Mouse (Mus musculus) retina, postnatal 1 day (tissue): ENCODE data around the gene Egln3.

Experiments
- DNase-seq: peaks from one replicate; pipeline ENCODE4 v3.0.0-alpha.2; 2012

Gene Egln3

DNA sequence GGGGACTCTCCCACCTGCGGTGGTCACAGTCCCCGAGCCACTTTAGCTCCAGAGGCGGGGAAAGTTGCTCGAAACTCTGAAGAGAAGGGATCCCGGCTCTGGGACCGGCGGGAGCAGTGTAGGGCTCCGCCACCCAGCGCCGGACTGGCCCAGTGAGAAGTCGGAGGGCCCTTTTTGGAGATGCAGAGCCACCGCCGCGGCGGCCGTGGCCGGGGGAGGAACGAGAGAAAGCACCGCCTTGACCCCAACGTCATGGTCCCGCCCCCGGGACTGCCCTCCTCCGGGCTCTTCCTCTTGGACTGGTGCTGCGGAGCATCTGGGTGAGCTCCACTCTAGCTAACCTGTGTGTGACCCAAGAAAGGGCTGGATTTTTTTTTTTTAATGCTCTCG, at the start of gene Egln3:
Gene Egln3, minus strand, starts transcription at position 205 of the 390 bp plus-strand sequence.
- peak; percentile 87 for DNase-seq

DNA sequence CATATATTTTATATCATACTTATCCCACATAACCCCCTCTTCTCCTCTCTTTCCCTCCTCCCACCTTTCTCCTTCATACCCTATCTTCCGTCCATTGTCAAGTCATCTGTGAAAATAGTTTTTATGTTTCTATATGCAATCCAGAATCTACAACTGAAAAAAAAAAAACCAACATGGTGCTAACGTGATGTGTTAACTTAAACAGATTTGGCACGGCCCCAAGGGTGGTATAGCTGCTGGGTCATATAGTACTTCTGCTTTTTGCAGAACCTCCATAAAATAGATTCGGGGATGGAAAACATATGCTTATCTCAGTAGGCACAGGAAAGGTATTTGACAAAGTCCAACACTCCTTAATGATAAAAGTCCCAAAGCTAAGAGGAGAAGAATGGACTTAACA, 49.8 kb upstream of the Egln3 start:
- no peak for DNase-seq

- no peak for DNase-seq
These were observed 48.3 kb upstream of the Egln3 start for GRCm38 (mm10) chr12:54251942-54252400.

DNA sequence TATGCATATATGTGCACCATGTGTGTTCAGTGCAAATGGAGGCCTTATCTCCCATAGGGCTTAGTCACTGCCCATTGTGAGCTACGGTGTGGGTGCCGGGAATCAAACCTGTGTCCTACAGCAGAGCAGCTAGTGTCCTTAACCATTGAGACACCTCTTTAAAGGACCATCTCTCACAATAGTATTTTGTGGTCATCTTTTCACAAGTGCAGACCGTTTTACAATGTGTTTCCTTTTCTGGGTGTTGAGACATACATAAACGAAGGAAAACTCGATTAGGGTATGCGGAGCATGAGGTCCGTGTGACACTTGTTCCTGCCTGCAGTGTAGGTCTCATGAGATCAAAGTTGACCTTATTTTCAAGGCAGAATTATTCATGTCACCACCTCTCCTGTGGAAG, 44.2 kb upstream of the Egln3 start:
- DNase-seq, result no peak

DNA sequence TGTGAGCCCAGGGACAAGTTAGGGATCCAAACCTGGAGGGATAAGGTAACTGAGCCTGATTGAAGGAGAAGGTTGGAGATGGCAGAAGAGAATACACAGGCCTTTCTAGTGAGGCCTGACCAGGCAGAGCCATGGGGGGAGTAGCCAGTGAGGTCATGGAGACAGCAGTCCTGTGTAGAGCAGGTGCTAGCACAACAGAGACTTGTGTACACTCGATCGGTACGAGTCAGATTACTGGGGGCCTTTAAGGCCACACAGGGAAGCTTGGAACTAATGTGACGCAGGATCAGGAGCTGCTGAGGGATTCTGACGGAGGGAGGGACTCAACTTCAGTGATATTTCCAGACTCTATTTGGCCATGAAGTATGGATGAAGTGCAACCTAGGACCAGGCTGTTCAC, 39.5 kb upstream of the Egln3 start:
- no peak for DNase-seq

- DNase-seq, result no peak
These were observed 38.3 kb upstream of the Egln3 start for GRCm38 (mm10) chr12:54241976-54242375.

DNA sequence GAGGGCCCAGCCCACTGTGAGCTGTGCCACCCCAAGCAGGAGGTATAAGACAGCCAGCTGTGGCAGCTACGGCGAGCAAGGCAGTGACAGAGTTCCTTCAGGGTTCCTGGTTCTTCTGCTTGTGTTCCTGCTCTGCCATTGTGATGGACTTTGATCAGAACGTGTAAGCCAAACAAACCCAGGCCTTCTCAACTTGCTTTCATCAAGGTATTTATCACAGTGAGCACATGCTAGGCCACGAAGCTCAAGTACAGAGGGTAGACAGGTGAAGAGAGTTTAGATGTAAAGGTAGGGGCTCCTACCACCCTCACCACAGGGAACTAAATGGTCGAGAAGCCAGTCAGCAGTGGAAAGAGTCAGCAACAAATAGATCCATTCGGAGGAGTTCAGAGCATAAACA, 30.1 kb upstream of the Egln3 start:
- no peak for DNase-seq

DNA sequence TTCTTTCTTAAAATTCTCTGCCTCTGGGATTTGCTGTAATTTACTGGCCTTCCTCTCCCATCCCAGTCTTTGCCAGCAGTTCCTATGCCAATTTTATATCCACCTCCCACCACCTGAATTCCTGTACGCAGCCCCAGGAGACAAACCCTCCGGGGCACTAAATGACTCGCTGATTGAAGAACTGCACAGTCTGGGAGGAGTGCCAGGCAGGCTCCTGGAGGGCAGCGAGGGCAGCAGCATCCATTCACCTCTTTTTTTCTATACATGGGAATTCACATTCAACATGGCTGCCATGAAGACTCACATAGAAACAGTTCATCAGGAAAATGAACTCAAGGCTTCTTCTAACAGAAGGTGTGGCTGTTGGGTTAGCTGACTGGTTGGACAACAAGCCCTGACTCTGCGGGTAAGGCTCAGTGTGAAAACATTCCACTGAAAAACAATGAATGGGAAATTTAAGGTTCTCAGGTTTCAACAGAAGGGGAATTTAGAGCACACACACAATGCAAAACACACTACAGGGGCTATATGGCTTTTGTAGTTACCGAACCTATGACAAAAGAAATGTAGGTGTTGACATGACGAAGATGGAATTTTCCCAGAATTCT, 29.4 kb upstream of the Egln3 start:
- no peak for DNase-seq

DNA sequence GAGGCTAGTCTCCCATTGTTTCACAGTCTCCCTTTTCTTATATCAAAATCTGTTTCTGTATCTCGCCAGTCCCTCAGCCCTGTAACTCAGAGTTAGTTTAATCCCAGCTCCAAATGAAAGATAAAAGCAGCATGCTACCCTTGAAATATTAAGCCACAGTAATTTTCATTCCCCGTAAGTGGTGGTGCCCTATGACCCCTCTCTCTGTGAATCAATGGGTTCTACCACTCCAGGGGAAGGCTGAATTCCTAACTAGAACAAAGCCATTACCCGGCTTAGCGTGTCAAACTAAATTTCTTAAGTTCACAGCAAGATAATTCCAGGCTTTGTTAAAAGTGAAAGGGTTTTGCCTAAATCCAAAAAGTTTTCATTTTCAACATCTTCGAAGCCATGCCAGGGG, 28.8 kb upstream of the Egln3 start:
- no peak for DNase-seq

DNA sequence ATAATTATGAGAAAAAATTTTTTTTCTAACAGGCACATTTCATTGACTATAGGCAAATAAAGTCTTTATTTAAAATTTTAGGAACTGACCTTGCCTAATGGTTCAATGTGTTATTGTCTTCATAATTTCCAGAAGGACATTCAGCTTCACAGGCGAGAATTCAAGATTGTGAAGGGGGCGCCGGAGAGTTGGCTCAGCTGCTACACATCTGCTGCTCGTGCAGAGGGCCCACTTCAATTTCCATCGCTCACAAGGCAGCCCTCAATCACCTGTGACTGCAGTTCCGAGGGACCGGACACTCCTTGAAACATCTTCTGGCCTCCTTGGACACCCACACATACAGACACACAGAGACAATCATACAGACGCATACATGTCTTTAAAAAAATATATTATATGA, 23.9 kb upstream of the Egln3 start:
- no peak for DNase-seq

DNA sequence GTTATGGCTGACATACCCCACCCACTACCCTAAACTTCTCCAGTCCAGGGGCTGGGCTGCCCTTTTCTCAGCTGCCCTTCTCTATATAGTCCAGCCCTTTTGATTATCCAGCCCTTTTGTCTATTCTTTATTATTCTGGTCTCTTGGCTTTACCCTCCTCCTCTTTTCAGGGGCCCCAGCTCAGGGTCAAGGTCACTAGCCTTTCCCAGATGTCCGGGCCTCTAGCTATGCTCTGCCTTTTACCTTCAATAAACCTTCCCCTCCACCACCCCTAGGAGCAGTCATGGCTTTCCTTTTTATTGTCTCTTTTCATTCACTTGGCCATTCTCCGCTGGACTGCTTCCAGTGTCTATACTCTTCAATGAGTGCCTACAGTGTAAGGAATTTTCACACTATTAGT, 22.7 kb upstream of the Egln3 start:
- DNase-seq, result no peak

- no peak for DNase-seq
These were observed 21.9 kb upstream of the Egln3 start for GRCm38 (mm10) chr12:54225610-54226009.

GRCm38 (mm10) chr12:54225090-54225489, 21.4 kb upstream of the Egln3 start:
- no peak for DNase-seq

DNA sequence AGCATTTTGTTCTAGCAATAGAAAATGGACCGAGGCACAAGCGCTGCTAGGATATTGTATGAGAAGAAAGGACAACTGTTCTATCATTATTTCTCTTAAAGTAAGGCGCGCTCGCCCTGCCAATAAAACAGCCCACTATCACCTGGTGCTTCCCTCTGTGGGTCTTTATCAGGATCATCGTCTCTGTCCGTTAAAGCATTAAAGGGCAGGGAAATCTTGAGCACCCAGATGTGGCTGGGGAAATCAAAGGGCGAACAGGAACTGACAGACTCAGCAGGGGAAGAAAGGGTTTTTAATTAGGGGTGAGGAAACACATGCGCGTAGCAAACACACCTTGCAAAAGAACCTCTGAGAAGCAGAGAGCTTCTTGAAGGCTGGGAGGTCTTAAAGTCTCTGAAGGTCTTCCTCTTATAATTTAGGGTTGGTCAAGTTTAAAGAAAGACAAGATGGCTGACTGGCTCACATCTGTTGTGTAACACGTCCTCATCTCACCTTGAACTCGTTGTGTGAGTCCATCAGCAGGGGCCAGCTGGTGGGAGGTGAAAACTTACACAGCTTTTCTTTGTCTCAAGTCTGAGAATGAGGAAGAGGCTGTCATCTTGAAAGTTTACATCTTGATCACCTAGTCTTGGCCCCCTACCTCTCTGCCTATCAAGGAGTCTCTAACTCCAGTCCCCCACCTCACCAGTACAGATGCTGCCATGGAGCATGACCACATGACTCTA, 18.5 kb upstream of the Egln3 start:
- DNase-seq, result no peak

GRCm38 (mm10) chr12:54216673-54217072, 13.0 kb upstream of the Egln3 start:
- DNase-seq, result no peak

GRCm38 (mm10) chr12:54214426-54214825, 10.8 kb upstream of the Egln3 start:
- no peak for DNase-seq

- DNase-seq, result no peak
These were observed 10.2 kb upstream of the Egln3 start for GRCm38 (mm10) chr12:54213871-54214270.

- DNase-seq, result no peak
These were observed 9.6 kb upstream of the Egln3 start for GRCm38 (mm10) chr12:54213230-54213629.

DNA sequence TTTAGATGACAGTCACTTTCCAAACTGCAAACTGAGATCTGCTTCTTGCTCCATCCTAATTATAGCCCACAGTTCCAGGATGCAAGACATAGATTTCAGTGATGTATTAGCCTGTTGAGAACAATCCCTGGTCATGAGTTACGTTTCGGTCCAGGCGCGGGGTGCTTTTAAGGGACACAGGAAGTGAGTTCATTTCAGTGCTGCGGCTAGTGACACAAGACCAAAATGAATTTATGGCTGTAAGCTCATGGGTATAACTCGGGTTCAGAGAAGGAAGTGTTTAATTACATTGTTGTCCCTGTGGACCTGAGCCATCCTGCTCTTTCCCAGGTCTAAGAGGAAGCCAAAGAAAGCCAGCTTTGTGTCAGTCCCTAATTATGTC, 5.5 kb upstream of the Egln3 start:
- no peak for DNase-seq

DNA sequence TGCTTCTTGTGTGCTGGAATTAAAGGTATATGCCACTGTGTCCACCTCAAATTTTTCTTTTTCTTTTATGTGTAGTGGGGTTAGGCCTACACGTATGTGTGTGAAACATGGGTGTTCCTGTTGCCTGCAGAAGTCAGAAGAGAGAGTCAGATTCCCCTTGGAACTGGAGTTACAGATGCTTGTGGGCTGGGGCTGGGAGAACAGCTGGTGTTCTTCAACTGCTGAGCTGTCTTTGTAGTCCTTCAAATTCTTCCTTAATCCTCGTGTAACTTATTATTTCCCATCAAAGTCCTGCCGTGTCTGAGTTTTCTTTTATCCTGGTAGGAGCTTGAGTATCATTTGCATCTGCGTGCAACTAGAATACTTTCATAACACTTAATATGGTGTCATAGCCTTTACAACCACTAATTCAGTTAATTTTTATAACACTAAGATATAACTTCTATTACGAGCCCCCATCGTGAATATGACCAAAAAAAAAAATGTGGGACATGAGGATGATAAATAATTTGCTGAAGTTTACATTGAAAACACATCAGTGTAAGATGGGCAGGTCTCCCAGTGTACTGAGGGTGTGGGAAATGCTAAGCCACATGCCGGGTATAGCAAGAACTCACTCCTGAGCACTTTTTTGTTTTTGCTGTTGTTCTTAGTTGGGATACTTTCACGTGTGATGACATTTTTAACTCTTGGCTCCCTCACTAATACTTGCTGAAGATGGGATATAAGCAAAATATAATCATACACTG, 4.9 kb upstream of the Egln3 start:
- DNase-seq, result no peak

DNA sequence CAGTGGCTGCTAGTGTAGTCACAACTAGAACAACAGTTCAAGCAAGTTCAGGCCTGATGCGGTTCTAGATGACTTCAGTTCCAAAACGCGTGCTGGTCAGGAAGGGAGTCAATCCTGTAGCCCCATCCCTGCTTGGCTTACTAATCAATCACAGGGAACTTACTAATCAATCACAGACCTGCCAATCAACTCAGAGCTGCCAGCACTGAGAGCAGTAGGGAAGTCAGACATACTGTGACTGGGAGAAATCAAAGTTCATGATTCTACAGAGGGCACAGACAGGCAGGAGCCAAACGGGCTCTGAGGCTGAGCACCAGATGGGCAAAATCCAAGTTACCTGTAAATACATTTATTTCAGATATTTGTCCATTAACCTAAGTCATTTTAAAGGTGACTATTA, 2.1 kb upstream of the Egln3 start:
- DNase-seq, result no peak

DNA sequence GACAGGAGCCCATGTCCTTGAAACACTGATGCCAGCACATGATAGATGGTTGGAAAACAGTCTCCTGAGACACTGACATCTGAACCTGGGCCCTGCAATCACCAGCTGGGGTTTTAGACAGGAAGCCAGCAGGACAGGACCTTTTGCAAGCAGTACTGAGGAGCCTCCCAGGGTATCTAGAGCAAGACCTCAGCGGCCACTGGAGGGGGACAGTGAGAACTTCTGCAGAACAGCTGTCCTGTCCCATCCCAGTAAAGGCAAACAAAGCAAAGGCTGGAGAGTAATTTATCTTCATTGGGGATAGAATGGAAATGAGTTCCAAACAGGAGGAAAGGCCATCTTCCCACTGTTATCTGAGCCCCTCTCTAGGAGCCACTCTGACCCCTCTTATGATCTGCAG, 1.5 kb upstream of the Egln3 start:
- DNase-seq, result peak; percentile 57

GRCm38 (mm10) chr12:54202765-54203655, 650 bp downstream of the Egln3 start:
- peak; percentile 66 for DNase-seq
